Mouse (Mus musculus): ENCODE measurements at regions not wholly inside any gene's neighbourhood (a gene's known extent, or its start where the extent isn't known, plus 50 kb on each side); places are given as distances from the start of the nearest gene placed in this dataset.
"Not testable (repeated sequence)": the region's sequence is repeated elsewhere in the genome, so short reads cannot be mapped to it uniquely, and the experiment has no call there.

DNA sequence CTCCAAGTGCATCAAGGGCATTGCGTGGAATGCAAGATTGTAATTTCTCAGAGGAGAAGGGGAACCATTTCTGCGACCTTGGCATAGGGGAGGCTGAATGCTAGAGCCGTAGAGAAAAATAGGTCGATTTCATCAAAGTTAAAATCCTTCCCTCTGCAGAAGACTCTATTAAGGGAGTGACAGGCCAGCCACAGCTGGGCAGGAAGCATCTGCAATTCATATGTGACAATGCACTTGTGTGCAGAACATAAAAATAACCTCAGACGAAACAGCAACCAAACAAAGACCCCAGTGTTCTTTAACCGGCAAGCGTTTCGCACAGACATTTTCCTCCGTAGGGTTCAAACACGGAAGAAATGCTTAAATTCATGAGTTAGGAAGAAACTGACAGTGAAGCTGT, 196.3 kb downstream of the Adgrd1 start:
- TF ChIP-seq POLR2A (IDR thresholded peaks at IDR 0.05; ENCODE audit: low read depth, low read length); CTCF (IDR thresholded peaks at IDR 0.05; ENCODE audit: extremely low read depth, insufficient read length, insufficient replicate concordance, low read depth, low read length): not testable (repeated sequence)
